Mouse (Mus musculus): ENCODE measurements around the gene Gna12. TPM values are rescaled to one million over a fixed set of nuclear protein-coding genes. Genes with fewer than 3 reads are reported as not detected.

Gna12 gene
- polyA plus RNA-seq, 1 experiment: 42.1 TPM

GRCm38 (mm10) chr5:140752041-140752440 lies 78.2 kb downstream of the Gna12 start:
- no peaks in the 10 kb centered on the region for H3K27me3 ChIP-seq (ENCODE audit: control insufficient read depth, insufficient read depth, insufficient read length)
- H3K79me3 ChIP-seq (ENCODE audit: low read depth): no peaks in the 10 kb centered on the region
- no peaks in the 10 kb centered on the region for H3K79me2 ChIP-seq (ENCODE audit: control insufficient read depth, insufficient read depth)
- no peak overlapping the region for H3ac ChIP-seq (ENCODE audit: control insufficient read depth, insufficient read length, low read depth)
- no peak overlapping the region for H3K4me3 ChIP-seq (ENCODE audit: insufficient read depth, poor library complexity, severe bottlenecking)
- H3K36me3 ChIP-seq (ENCODE audit: control insufficient read depth, insufficient read depth): no peaks in the 10 kb centered on the region
- TF ChIP-seq MYOG (IDR thresholded peaks at IDR 0.05; ENCODE audit: control insufficient read depth, extremely low read depth, insufficient read length): no peak
- TF ChIP-seq FOSL1 (IDR thresholded peaks at IDR 0.05; ENCODE audit: insufficient read depth, low read length, poor library complexity, severe bottlenecking): no peak
- no peak for TF ChIP-seq USF1 (IDR thresholded peaks at IDR 0.05; ENCODE audit: low read depth)
- no peak for TF ChIP-seq MAX (IDR thresholded peaks at IDR 0.05)
- no peak for TF ChIP-seq MYOD1 (IDR thresholded peaks at IDR 0.05; ENCODE audit: control insufficient read depth, insufficient read length, low read depth)
- TF ChIP-seq CTCF (IDR thresholded peaks at IDR 0.05; ENCODE audit: control insufficient read depth, insufficient read depth, insufficient read length): no peak
- no peak for TF ChIP-seq CEBPB (IDR thresholded peaks at IDR 0.05; ENCODE audit: low read depth)

- Histone ChIP-seq H3K79me3 (ENCODE audit: low read depth) (no peaks in the 10 kb centered on the region), H3K79me2 (ENCODE audit: control insufficient read depth, insufficient read depth) (no peaks in the 10 kb centered on the region), H3ac (ENCODE audit: control insufficient read depth, insufficient read length, low read depth) (no peak overlapping the region), H3K36me3 (ENCODE audit: control insufficient read depth, insufficient read depth) (no peaks in the 10 kb centered on the region), H3K27me3 (ENCODE audit: control insufficient read depth, insufficient read depth, insufficient read length) (no peaks in the 10 kb centered on the region), H3K4me3 (ENCODE audit: insufficient read depth, poor library complexity, severe bottlenecking) (no peak overlapping the region)
- TF ChIP-seq FOSL1 (IDR thresholded peaks at IDR 0.05; ENCODE audit: insufficient read depth, low read length, poor library complexity, severe bottlenecking) (no peak), CTCF (IDR thresholded peaks at IDR 0.05; ENCODE audit: control insufficient read depth, insufficient read depth, insufficient read length) (peak; percentile 17)
These were observed 79.3 kb downstream of the Gna12 start for GRCm38 (mm10) chr5:140750925-140751324.

DNA sequence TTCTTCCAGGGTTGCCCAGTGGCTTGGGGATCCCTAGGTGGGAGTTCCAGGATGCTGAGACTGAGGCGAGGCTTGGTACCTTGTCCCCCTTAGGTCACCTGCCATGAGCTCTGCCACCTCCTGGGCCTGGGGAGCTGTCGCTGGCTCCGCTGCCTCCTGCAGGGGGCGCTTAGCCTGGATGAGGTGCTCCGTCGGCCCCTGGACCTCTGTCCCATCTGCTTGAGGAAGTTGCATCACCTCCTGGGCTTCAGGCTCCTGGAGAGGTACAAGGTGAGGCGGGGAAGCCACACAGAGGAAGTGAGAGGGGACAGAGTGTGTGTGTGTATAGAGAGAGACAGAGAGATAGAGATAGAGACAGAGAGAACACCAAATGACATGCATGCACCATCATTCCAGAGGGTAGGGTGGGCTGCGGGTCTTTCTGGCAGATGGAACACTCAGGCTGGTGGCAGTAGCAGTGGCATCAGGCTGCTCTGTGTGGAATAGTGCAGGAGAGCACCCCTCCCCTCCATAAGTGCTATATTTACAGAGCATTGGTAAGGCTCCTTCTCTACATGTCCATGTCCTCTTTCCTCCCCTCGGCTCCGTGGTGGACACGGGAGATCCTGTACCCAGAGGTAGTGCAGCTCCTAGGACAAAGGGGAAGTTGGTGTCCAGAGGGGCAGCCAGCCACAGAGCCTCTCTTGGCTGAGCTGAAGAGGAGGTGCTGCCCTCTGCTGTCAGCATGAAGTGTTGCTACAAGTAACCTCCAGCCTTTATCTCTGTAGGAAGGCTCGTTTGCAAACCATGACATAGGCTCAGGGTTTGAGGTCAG lies 81.0 kb downstream of the Gna12 start:
- H3K36me3 ChIP-seq (ENCODE audit: control insufficient read depth, insufficient read depth): no peaks in the 10 kb centered on the region
- H3K4me3 ChIP-seq (ENCODE audit: insufficient read depth, poor library complexity, severe bottlenecking): no peak overlapping the region
- H3K79me2 ChIP-seq (ENCODE audit: control insufficient read depth, insufficient read depth): no peaks in the 10 kb centered on the region
- TF ChIP-seq MYOD1 (IDR thresholded peaks at IDR 0.05; ENCODE audit: control insufficient read depth, insufficient read length, low read depth) (no peak), CEBPB (IDR thresholded peaks at IDR 0.05; ENCODE audit: low read depth) (peak; percentile 56), USF1 (IDR thresholded peaks at IDR 0.05; ENCODE audit: low read depth) (no peak), MYOG (IDR thresholded peaks at IDR 0.05; ENCODE audit: control insufficient read depth, extremely low read depth, insufficient read length) (no peak), MAX (IDR thresholded peaks at IDR 0.05) (no peak), FOSL1 (IDR thresholded peaks at IDR 0.05; ENCODE audit: insufficient read depth, low read length, poor library complexity, severe bottlenecking) (no peak), CTCF (IDR thresholded peaks at IDR 0.05; ENCODE audit: control insufficient read depth, insufficient read depth, insufficient read length) (peak; percentile 92)
- no peak overlapping the region for H3ac ChIP-seq (ENCODE audit: control insufficient read depth, insufficient read length, low read depth)
- H3K79me3 ChIP-seq (ENCODE audit: low read depth): no peaks in the 10 kb centered on the region
- H3K27me3 ChIP-seq (ENCODE audit: control insufficient read depth, insufficient read depth, insufficient read length): no peaks in the 10 kb centered on the region

DNA sequence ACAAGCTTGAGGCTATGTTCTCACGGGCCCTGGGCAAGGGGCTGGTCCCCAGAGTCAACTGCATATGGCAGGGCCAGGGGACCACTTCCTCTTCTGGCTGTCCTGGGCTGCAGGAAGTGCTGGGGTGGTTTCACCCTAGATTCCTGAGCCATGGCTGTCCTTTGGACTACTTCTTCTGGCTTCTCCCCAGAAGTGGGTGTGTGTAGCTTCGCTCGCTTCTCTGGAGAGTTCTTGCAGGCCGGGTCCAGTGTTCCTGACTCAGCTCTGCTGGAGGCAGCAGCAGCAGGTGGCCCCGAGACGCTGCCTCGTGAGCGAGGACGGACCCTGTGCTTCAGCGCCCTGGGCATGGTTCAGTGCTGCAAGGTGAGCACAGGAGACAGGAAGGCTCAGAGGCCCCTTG lies 81.8 kb downstream of the Gna12 start:
- H3K4me3 ChIP-seq (ENCODE audit: insufficient read depth, poor library complexity, severe bottlenecking): no peak overlapping the region
- H3ac ChIP-seq (ENCODE audit: control insufficient read depth, insufficient read length, low read depth): no peak overlapping the region
- TF ChIP-seq CTCF (IDR thresholded peaks at IDR 0.05; ENCODE audit: control insufficient read depth, insufficient read depth, insufficient read length): no peak
- peaks cover 7% of the 10 kb centered on the region for H3K27me3 ChIP-seq (ENCODE audit: control insufficient read depth, insufficient read depth, insufficient read length)
- no peaks in the 10 kb centered on the region for H3K79me2 ChIP-seq (ENCODE audit: control insufficient read depth, insufficient read depth)
- no peaks in the 10 kb centered on the region for H3K36me3 ChIP-seq (ENCODE audit: control insufficient read depth, insufficient read depth)
- H3K79me3 ChIP-seq (ENCODE audit: low read depth): no peaks in the 10 kb centered on the region

GRCm38 (mm10) chr5:140743706-140744131 lies 86.5 kb downstream of the Gna12 start:
- no peak overlapping the region for H3K4me3 ChIP-seq (ENCODE audit: insufficient read depth, poor library complexity, severe bottlenecking)

DNA sequence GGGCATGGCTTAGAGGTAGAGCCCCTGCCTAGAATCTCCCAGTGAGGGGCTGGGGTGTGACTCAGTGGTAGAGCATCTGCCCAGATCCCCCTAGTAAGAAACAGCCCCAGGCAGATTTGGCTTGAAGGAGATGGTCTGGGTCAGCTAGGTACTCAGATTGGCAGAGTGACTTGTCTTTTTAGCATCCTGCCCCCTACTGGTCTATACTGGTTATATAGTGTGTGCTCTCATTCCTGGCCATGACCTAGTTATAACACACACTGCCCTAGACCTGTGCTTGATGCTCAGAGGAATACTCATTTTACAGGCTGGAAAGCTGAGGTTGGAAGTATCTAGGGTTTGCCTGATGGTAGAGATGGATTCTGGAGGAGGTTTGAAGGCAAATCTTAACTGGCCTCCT lies 88.4 kb downstream of the Gna12 start:
- no peak overlapping the region for H3K4me3 ChIP-seq (ENCODE audit: insufficient read depth, poor library complexity, severe bottlenecking)
- H3K79me3 ChIP-seq (ENCODE audit: low read depth): no peaks in the 10 kb centered on the region
- H3K36me3 ChIP-seq (ENCODE audit: control insufficient read depth, insufficient read depth): no peaks in the 10 kb centered on the region
- H3K79me2 ChIP-seq (ENCODE audit: control insufficient read depth, insufficient read depth): no peaks in the 10 kb centered on the region
- TF ChIP-seq CTCF (IDR thresholded peaks at IDR 0.05; ENCODE audit: control insufficient read depth, insufficient read depth, insufficient read length) (no peak), MYOG (IDR thresholded peaks at IDR 0.05; ENCODE audit: control insufficient read depth, extremely low read depth, insufficient read length) (no peak), CEBPB (IDR thresholded peaks at IDR 0.05; ENCODE audit: low read depth) (no peak), USF1 (IDR thresholded peaks at IDR 0.05; ENCODE audit: low read depth) (no peak), MAX (IDR thresholded peaks at IDR 0.05) (no peak), FOSL1 (IDR thresholded peaks at IDR 0.05; ENCODE audit: insufficient read depth, low read length, poor library complexity, severe bottlenecking) (no peak), MYOD1 (IDR thresholded peaks at IDR 0.05; ENCODE audit: control insufficient read depth, insufficient read length, low read depth) (no peak)
- H3ac ChIP-seq (ENCODE audit: control insufficient read depth, insufficient read length, low read depth): no peak overlapping the region
- peaks cover 14% of the 10 kb centered on the region for H3K27me3 ChIP-seq (ENCODE audit: control insufficient read depth, insufficient read depth, insufficient read length)

More at GRCm38 (mm10) chr5:140743706-140744131, 86.5 kb downstream of the Gna12 start:
- TF ChIP-seq USF1 (IDR thresholded peaks at IDR 0.05; ENCODE audit: low read depth) (no peak), MYOD1 (IDR thresholded peaks at IDR 0.05; ENCODE audit: control insufficient read depth, insufficient read length, low read depth) (no peak), MAX (IDR thresholded peaks at IDR 0.05) (no peak), FOSL1 (IDR thresholded peaks at IDR 0.05; ENCODE audit: insufficient read depth, low read length, poor library complexity, severe bottlenecking) (no peak), CEBPB (IDR thresholded peaks at IDR 0.05; ENCODE audit: low read depth) (no peak), CTCF (IDR thresholded peaks at IDR 0.05; ENCODE audit: control insufficient read depth, insufficient read depth, insufficient read length) (no peak), MYOG (IDR thresholded peaks at IDR 0.05; ENCODE audit: control insufficient read depth, extremely low read depth, insufficient read length) (no peak)
- no peaks in the 10 kb centered on the region for H3K79me3 ChIP-seq (ENCODE audit: low read depth)
- no peaks in the 10 kb centered on the region for H3K79me2 ChIP-seq (ENCODE audit: control insufficient read depth, insufficient read depth)
- no peak overlapping the region for H3ac ChIP-seq (ENCODE audit: control insufficient read depth, insufficient read length, low read depth)
- H3K27me3 ChIP-seq (ENCODE audit: control insufficient read depth, insufficient read depth, insufficient read length): peaks cover 7% of the 10 kb centered on the region
- H3K36me3 ChIP-seq (ENCODE audit: control insufficient read depth, insufficient read depth): no peaks in the 10 kb centered on the region

Data from C2C12 (cell line).